Mouse (Mus musculus) E14TG2a.4 (cell line): ENCODE data around the gene Zkscan17.

ENCODE experiments used
- H3K27me3 ChIP-seq: 2 replicates; pipeline ENCODE4 v1.6.1; 2014; ENCODE audit warnings: low read length, control low read depth; ENCODE audit not compliant: insufficient read depth
- H3K36me3 ChIP-seq: 2 replicates; pipeline ENCODE4 v1.6.1; 2014; ENCODE audit warnings: low read length, control low read depth; ENCODE audit not compliant: insufficient read depth
- H3K4me1 ChIP-seq: replicated peaks from 2 replicates; pipeline ENCODE4 v1.6.1; 2014; ENCODE audit warnings: low read depth, low read length, control low read depth
- H3K4me3 ChIP-seq: replicated peaks from 2 replicates; pipeline ENCODE4 v1.5.1; 2014; ENCODE audit warnings: mild to moderate bottlenecking, low read length
- H3K9me3 ChIP-seq: 2 replicates; pipeline ENCODE4 v1.6.1; 2014; ENCODE audit warnings: low read length, control low read depth
- CTCF ChIP-seq: conservative IDR thresholded peaks from 2 replicates; pipeline ENCODE4 v1.5.1; 2014; ENCODE audit warnings: low read length
- NANOG ChIP-seq: IDR thresholded peaks from 2 replicates; pipeline ENCODE4 v1.6.1; 2014; ENCODE audit warnings: borderline replicate concordance, low read length, mixed read lengths
- POU5F1 ChIP-seq: IDR thresholded peaks from 2 replicates; pipeline ENCODE4 v1.6.1; 2014; ENCODE audit warnings: low read length, borderline replicate concordance

Gene Zkscan17

DNA sequence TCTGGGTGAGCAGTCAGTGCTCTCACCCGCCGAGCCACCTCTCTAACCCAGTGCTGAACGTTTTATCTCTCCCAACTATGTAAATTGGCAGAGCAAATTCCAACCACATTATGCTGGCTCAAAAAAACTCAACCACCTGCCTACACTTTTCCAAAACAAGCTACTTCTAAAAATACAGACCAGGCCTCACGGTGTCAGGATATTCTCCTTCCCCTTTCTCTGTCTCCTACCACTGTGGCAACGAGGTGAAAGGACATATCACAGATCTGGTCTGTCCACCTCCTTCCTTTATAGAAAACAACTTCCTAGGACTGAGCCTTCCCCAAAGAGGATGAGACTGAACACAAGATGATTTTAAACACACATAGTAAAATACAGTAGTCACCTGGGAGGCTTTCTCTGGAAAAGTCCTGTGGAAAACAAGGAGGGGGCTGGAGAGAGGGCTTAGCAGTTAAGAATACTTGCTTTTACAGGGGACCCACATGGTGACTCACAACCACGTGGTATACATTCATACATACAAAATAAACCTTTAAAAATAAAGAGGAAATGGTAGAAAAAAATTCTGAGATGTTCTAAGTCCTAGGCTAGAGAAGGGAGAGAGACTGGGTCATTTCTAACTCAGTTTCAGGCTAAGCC, 29.8 kb downstream of the Zkscan17 start:
- no peak for TF ChIP-seq CTCF
- TF ChIP-seq NANOG: no peak
- TF ChIP-seq POU5F1: no peak
- Histone ChIP-seq H3K4me3 (no peak overlapping the region), H3K4me1 (peaks cover 16% of the 10 kb centered on the region), H3K9me3 (peaks cover 2% of the 10 kb centered on the region; the same call in 1 of the 2 replicates), H3K36me3 (peaks cover 99% of the 10 kb centered on the region), H3K27me3 (no peaks in the 10 kb centered on the region)

DNA sequence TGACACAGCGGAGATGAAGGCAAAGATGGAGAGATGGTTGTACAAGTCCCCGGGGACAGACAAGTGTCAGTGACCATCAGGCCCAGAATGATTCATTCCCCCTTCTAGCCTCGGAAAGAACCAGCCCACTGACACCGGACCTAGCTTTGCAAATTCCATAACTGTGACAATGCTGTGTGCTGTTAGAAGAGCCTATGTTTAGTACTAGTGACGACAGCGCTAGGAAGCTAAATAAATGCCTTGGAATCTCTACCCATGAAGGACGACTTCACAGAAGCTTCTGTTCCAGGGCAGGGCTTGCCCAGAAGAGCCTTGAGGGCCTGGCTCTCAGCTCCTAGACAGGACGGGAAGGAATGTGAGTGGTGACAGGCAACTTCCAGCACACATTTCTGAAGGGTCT, 40.3 kb downstream of the Zkscan17 start:
- H3K4me1 ChIP-seq: peaks cover 17% of the 10 kb centered on the region
- no peaks in the 10 kb centered on the region for H3K27me3 ChIP-seq
- no peaks in the 10 kb centered on the region for H3K9me3 ChIP-seq
- peaks cover 63% of the 10 kb centered on the region for H3K36me3 ChIP-seq
- no peak for TF ChIP-seq CTCF
- no peak for TF ChIP-seq POU5F1
- TF ChIP-seq NANOG: no peak
- H3K4me3 ChIP-seq: no peak overlapping the region

DNA sequence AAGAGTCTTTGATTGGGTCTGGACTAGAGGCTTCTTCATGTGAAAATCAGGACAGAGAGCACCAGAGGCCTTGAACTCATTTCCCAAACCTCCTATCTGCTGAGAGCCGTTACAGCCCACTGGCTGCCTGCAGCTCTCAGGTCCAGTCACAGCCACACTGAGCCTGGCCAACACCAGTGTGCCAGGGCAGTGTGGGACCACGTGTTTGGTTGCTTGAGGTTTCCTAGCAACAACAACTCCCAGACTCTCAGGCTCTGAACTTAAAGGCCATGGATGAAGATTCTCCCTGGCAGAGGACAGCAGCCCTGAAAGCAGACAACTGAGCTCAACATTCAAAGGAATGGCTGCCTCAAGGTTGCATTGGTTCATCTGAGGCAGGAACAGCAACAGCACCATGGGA, 40.9 kb downstream of the Zkscan17 start:
- TF ChIP-seq NANOG (no peak), CTCF (no peak), POU5F1 (no peak)
- Histone ChIP-seq H3K9me3 (no peaks in the 10 kb centered on the region), H3K4me1 (peaks cover 17% of the 10 kb centered on the region), H3K4me3 (no peak overlapping the region), H3K36me3 (peaks cover 57% of the 10 kb centered on the region), H3K27me3 (no peaks in the 10 kb centered on the region)

DNA sequence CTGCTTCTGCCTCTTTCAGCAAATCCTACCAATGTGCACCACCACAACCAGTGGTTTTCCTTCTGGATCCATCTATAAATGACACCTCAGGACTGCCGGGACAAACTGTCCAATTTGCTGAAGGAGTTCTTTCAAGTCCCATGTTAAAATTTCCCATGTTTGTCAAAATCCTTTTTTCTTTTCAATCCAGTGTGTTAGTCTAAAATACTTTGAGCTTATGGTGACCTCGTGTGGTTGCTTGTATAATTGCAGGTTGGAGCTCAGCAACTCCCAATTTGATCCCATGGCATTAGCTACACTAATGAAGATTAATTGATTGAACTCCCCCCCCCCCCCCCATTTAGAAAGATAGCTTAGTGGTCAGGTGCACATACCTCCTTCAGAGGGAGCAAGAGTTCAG, 43.3 kb downstream of the Zkscan17 start:
- no peaks in the 10 kb centered on the region for H3K9me3 ChIP-seq
- no peaks in the 10 kb centered on the region for H3K27me3 ChIP-seq
- TF ChIP-seq POU5F1 (no peak), CTCF (peak; percentile 46), NANOG (no peak)
- no peak overlapping the region for H3K4me3 ChIP-seq
- H3K36me3 ChIP-seq: peaks cover 33% of the 10 kb centered on the region
- H3K4me1 ChIP-seq: peaks cover 17% of the 10 kb centered on the region

DNA sequence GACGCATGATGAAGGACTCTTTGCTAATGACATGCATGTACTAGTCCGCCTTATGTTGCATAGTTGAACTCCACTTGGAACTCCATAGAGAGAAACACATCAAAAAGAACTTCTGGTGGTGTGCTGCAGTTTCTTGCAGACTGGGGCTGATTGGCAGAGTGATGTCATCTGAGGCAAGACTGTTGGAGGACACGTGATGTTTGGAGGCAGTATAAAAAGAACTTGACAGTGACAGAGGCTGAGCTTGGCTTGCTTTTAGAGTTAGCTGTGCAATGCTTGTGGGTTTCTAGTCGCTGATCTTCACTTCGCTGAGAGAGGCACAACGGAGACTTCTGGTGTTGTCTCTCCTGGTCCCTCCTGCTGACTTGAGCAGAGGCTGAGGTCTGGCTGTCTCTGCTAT, 49.3 kb downstream of the Zkscan17 start:
- Histone ChIP-seq H3K27me3 (0 out of 2 replicates have a peak, but pooled peaks cover 3% of the 10 kb centered on the region), H3K36me3 (no peaks in the 10 kb centered on the region), H3K4me3 (no peak overlapping the region), H3K9me3 (no peaks in the 10 kb centered on the region), H3K4me1 (peaks cover 7% of the 10 kb centered on the region; the same call in 1 of the 2 replicates)
- TF ChIP-seq CTCF (no peak), NANOG (no peak), POU5F1 (no peak)

DNA sequence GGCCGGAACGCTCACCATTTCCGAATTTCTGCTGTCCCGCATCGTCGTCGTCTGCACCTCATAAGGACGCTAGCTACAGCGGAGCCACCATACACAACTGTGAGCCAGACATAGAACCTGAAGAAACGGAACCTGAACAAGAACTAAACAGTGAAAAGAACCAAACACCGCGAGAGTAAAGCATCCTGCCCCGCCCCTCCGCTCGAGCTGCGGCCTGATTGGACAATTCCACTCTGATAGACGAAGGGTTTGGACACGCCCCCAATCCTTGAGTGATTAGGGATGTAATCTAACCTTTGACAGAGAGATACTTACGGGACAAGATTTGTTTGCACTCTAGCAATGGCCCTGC, 54.2 kb downstream of the Zkscan17 start, which contains the start of gene Zfp867:
Gene Zfp867, minus strand, starts transcription at position 149 of the 352 bp plus-strand sequence.
- Histone ChIP-seq H3K36me3 (peaks cover 4% of the 10 kb centered on the region; the same call in 1 of the 2 replicates), H3K4me1 (peaks cover 25% of the 10 kb centered on the region), H3K9me3 (no peaks in the 10 kb centered on the region), H3K27me3 (0 out of 2 replicates have a peak, but pooled peaks cover 3% of the 10 kb centered on the region), H3K4me3 (peak within 1 kb of the TSS; percentile 96)
- TF ChIP-seq NANOG (no peak), POU5F1 (no peak), CTCF (no peak)

DNA sequence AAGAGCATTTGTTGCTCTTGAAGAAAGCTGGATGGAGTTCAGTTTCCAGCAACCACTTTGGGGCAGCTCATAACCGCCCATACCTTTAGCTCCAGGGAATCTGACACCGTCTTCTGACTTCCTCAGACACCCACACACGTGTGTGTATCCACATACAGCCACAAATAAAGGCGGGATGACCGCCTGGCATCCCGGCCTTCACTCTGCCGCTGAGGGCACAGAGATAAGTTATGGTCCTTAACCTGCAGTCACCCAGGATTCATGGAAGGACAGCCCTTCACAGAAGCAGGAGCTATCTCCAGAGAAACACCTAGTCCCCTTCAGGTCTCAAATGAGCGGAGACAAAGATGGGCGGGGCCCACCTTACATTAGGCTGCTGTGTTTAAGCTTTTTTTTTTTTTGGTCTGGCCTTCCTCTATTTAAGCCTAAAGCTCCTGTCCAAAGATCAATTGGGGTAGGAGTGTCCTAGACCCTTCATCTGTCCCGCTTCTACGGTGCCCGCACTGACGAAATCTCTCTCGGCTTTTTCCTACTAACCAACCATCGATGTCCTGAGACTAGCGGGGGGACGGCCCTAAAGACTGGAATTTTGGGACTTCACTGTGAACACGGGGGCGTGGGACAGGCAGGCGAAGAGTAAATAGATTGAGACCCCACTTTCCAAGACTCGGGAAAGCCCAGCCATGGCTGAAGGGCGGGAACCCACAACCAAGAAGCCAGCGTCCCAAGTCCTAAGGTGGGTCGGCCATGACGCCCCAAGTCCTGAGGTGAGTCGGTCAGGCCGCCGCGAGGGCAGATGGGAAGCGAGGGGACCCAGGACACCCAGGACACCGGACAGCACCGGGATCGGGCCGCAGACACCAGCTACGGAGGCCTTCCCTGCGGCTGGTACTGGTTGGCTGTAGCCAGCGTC, 54.9 kb downstream of the Zkscan17 start:
- Histone ChIP-seq H3K27me3 (0 out of 2 replicates have a peak, but pooled peaks cover 3% of the 10 kb centered on the region), H3K9me3 (no peaks in the 10 kb centered on the region), H3K4me1 (peaks cover 29% of the 10 kb centered on the region), H3K4me3 (peak overlapping the region; percentile 96), H3K36me3 (peaks cover 4% of the 10 kb centered on the region; the same call in 1 of the 2 replicates)
- TF ChIP-seq POU5F1 (no peak), NANOG (no peak), CTCF (no peak)

DNA sequence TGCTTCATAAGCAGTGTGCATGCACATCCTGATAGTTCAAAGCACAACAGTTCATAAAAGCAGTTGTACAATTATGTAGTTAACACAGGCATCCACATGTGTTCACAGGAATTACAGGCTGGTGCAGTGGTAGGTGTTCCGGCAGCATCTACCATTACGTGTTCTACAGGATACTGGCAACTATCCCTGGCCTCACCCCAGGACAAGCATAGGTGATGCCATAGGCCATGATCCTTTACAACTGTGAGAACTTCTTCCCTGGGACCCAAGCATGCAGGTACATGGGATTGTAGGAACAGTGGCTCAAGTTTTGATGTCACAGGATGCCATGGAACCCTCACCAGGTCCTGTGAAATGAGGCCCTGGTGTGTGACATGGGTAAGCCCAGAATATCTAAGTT, 66.1 kb downstream of the Zkscan17 start:
- Histone ChIP-seq H3K27me3 (no peaks in the 10 kb centered on the region), H3K4me1 (peaks cover 29% of the 10 kb centered on the region), H3K4me3 (no peak overlapping the region), H3K36me3 (peaks cover 78% of the 10 kb centered on the region), H3K9me3 (no peaks in the 10 kb centered on the region)
- no peak for TF ChIP-seq CTCF
- TF ChIP-seq POU5F1: no peak
- TF ChIP-seq NANOG: no peak
